Mouse (Mus musculus): ENCODE data around the gene Zfp637. TPM values are rescaled to one million over a fixed set of nuclear protein-coding genes. Genes with fewer than 3 reads are reported as not detected.

Gene Zfp637
- polyA plus RNA-seq, 1 experiment: 84.4 TPM

DNA sequence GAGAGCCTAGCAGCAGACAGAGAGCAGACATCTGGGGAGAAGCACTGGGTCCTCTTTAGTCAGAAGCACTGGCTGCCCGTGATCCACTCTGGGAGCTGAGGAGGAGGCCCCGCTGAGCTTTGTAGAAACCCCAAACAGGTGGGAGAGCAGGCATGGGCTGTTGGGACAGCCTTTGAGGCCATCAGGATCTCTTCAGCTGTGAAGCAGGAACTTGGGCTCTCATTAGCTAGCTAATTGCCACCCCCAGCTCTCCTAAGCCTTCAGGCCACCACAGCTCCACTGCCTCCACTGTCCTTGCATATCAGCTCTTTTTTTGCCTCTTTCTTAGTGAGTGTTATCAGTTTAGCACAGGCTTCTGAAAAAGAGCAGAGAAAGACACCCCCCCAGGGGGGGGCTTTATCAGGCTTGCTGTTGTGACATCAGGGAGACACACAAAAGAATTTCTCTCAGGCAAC, 47.7 kb downstream of the Zfp637 start:
- TF ChIP-seq POLR2A (IDR thresholded peaks at IDR 0.05; ENCODE audit: borderline replicate concordance, extremely low read depth, insufficient read depth, insufficient read length, poor library complexity, severe bottlenecking): no peak
- TF ChIP-seq CTCF (IDR thresholded peaks at IDR 0.05; ENCODE audit: borderline replicate concordance, extremely low read depth, insufficient read depth, insufficient read length): no peak
- no peak for DNase-seq (ENCODE audit: low read depth)

DNA sequence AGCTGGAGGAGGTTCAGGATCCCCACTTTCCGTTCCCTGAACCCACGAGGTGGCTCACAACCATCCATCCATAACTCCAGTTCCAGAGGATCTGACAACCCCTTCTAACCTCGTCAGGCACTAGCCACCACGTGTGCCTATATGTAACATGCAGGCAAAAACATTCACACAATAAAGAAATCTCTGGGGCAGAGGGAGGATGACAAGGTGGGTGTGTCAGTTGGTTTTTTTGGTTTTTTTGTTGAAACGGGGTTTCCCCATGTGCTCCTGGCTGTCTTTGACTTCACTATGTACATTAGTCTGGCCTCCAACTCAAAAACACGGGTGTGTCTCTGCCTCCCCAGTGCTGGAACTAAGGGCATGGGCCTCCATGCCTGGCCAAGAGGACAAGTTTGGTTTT, 49.3 kb downstream of the Zfp637 start:
- no peak for DNase-seq (ENCODE audit: low read depth)
- TF ChIP-seq POLR2A (IDR thresholded peaks at IDR 0.05; ENCODE audit: borderline replicate concordance, extremely low read depth, insufficient read depth, insufficient read length, poor library complexity, severe bottlenecking): no peak
- no peak for TF ChIP-seq CTCF (IDR thresholded peaks at IDR 0.05; ENCODE audit: borderline replicate concordance, extremely low read depth, insufficient read depth, insufficient read length)

DNA sequence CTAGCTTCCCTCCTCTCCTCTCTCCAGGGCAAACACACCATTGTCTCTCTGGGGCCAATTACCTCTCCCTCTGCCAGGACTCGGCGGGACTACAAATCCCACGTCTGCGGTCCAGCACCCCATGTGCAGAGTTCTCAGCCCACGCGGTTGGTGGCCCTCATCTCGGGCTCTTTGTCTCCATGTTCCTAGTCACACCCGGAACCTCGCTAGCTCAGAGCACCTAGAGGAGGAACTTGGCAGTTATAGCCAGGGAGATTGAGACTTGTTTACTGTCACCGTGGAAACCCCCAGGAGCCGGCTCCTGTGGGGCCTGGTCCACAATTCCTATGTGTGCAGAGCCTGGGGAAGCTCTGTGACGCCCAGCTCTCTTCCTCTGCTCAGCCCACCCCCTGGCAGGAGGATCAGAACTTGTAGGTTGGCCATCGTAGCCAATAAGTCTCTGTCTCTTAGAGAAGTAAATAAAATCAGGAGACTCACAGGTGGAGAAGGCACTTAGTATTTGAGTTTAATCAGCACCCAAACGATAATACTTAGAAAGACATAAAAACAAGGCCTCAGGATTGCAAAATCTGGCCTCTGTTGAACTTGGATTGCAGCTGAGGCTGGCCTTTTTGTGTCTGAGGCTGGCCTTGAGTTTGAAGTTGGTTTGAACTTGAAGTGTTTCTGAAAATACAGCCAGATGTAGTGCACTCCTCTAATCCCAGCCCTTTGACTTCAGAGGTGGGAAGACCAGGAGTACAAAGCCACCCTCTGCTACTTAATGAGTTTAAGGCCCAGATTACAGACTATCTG, 50.6 kb downstream of the Zfp637 start:
- no peak for DNase-seq (ENCODE audit: low read depth)
- TF ChIP-seq POLR2A (IDR thresholded peaks at IDR 0.05; ENCODE audit: borderline replicate concordance, extremely low read depth, insufficient read depth, insufficient read length, poor library complexity, severe bottlenecking): no peak
- no peak for TF ChIP-seq CTCF (IDR thresholded peaks at IDR 0.05; ENCODE audit: borderline replicate concordance, extremely low read depth, insufficient read depth, insufficient read length)

DNA sequence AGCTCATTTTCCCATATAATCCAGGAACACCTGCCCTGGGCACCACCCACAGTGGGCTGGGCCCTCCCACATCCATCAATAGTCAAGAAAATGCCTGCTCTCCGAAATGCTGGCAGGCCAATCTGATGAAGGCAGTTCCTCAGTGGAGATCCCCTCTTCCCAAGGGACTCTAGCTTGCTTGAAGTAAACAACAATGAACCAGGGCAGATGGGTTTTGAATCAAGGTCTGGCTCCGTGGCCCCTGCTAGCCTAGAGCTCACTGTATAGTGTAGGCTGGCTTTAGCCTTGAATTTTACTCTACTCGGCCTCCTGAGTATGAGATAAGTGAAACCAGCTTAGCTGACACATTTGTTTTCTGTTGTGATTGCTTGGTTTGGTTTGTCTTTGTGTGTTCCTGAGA, 51.4 kb downstream of the Zfp637 start:
- TF ChIP-seq CTCF (IDR thresholded peaks at IDR 0.05; ENCODE audit: borderline replicate concordance, extremely low read depth, insufficient read depth, insufficient read length): no peak
- TF ChIP-seq POLR2A (IDR thresholded peaks at IDR 0.05; ENCODE audit: borderline replicate concordance, extremely low read depth, insufficient read depth, insufficient read length, poor library complexity, severe bottlenecking): no peak
- DNase-seq (ENCODE audit: low read depth): no peak

DNA sequence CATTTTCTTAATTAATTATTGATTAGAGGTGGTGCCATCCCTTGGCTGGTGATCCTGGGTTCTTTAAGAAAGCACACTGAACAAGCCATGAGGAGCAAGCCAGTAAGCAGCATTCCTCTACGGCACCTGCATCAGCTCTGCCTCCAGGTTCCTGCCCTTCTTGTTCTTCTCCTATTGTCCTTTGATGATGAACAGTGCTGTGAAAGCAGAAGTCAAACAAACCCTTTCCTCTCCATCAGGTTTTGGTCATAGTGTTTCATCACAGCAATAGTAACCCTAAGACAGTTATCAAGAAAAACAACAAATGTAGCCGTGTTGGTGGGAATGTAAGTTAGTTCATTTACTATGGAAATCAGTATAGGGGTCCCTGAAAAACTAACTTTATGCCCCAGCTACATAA, 52.5 kb downstream of the Zfp637 start:
- TF ChIP-seq CTCF (IDR thresholded peaks at IDR 0.05; ENCODE audit: borderline replicate concordance, extremely low read depth, insufficient read depth, insufficient read length) (no peak), POLR2A (IDR thresholded peaks at IDR 0.05; ENCODE audit: borderline replicate concordance, extremely low read depth, insufficient read depth, insufficient read length, poor library complexity, severe bottlenecking) (no peak)
- no peak for DNase-seq (ENCODE audit: low read depth)

Other genes with a start within 250 kb of the Zfp637 start
- gene Zfp239, start 20.9 kb downstream of the Zfp637 start, polyA plus RNA-seq (2012; rRNA removed): 9.0 and 10.6 TPM in 2 replicates
- gene Hnrnpf, start 59.1 kb downstream of the Zfp637 start, polyA plus RNA-seq (2012; rRNA removed): 240 and 265 TPM in 2 replicates
- gene Fxyd4, start 96.5 kb downstream of the Zfp637 start, polyA plus RNA-seq (2012; rRNA removed): not detected in 2 replicates
- 5.5 and 5.8 TPM in 2 replicates for gene Rasgef1a, start 170.3 kb downstream of the Zfp637 start, polyA plus RNA-seq (2012; rRNA removed)